Mouse (Mus musculus): ENCODE measurements at regions not wholly inside any gene's neighbourhood (a gene's known extent, or its start where the extent isn't known, plus 50 kb on each side); places are given as distances from the start of the nearest gene placed in this dataset.

GRCm38 (mm10) chr6:50983511-50984099 lies 329.4 kb upstream of the Npvf start:
- H3K9ac ChIP-seq (replicated peaks; ENCODE audit: low read depth, low read length): no peak overlapping the region
- H3K27me3 ChIP-seq (ENCODE audit: control insufficient read depth, insufficient read depth, low read length): no peaks in the 10 kb centered on the region
- no peaks in the 10 kb centered on the region for H3K9me3 ChIP-seq (ENCODE audit: control insufficient read depth, low read depth, low read length)
- WGBS: 15% methylated on average over 8 of the region's 8 CpGs
- peak overlapping the region; percentile 94 for H3K27ac ChIP-seq (ENCODE audit: low read length)
- no peaks in the 10 kb centered on the region for H3K36me3 ChIP-seq (ENCODE audit: control insufficient read depth, insufficient read depth, low read length)
- H3K4me3 ChIP-seq (ENCODE audit: low read depth, low read length): no peak overlapping the region
- H3K4me1 ChIP-seq (ENCODE audit: control insufficient read depth, insufficient read depth, low read length): peaks cover 61% of the 10 kb centered on the region
- ATAC-seq (ENCODE audit: insufficient number of reproducible peaks, insufficient read depth, low FRiP score, low read depth): peak; percentile 51; the same call in 1 of the 2 replicates
- H3K4me2 ChIP-seq (replicated peaks; ENCODE audit: low read depth, low read length): 0 out of 2 replicates have a peak overlapping the region, but pooled peaks have one; percentile 22

- Histone ChIP-seq H3K36me3 (ENCODE audit: control insufficient read depth, insufficient read depth, low read length) (no peaks in the 10 kb centered on the region), H3K9ac (replicated peaks; ENCODE audit: low read depth, low read length) (no peak overlapping the region; the same call in 1 of the 2 replicates), H3K4me1 (ENCODE audit: control insufficient read depth, insufficient read depth, low read length) (peaks cover 54% of the 10 kb centered on the region), H3K4me3 (ENCODE audit: low read depth, low read length) (no peak overlapping the region), H3K9me3 (ENCODE audit: control insufficient read depth, low read depth, low read length) (no peaks in the 10 kb centered on the region), H3K27ac (ENCODE audit: low read length) (peak overlapping the region; percentile 94), H3K27me3 (ENCODE audit: control insufficient read depth, insufficient read depth, low read length) (no peaks in the 10 kb centered on the region), H3K4me2 (replicated peaks; ENCODE audit: low read depth, low read length) (0 out of 2 replicates have a peak overlapping the region, but pooled peaks have one; percentile 22)
- ATAC-seq (ENCODE audit: insufficient number of reproducible peaks, insufficient read depth, low FRiP score, low read depth): no peak
- 19% methylated on average over 11 of the region's 11 CpGs for WGBS
These were observed 330.1 kb upstream of the Npvf start for GRCm38 (mm10) chr6:50984157-50984905.

- Histone ChIP-seq H3K36me3 (ENCODE audit: control insufficient read depth, insufficient read depth, low read length) (no peaks in the 10 kb centered on the region), H3K4me3 (ENCODE audit: low read depth, low read length) (no peak overlapping the region), H3K27me3 (ENCODE audit: control insufficient read depth, insufficient read depth, low read length) (no peaks in the 10 kb centered on the region), H3K9me3 (ENCODE audit: control insufficient read depth, low read depth, low read length) (no peaks in the 10 kb centered on the region), H3K4me1 (ENCODE audit: control insufficient read depth, insufficient read depth, low read length) (peaks cover 39% of the 10 kb centered on the region), H3K4me2 (replicated peaks; ENCODE audit: low read depth, low read length) (no peak overlapping the region), H3K9ac (replicated peaks; ENCODE audit: low read depth, low read length) (no peak overlapping the region), H3K27ac (ENCODE audit: low read length) (peak overlapping the region; percentile 56; the same call in 1 of the 2 replicates)
- WGBS: 71% methylated on average over 9 of the region's 9 CpGs
- ATAC-seq (ENCODE audit: insufficient number of reproducible peaks, insufficient read depth, low FRiP score, low read depth): no peak
These were observed 332.2 kb upstream of the Npvf start for GRCm38 (mm10) chr6:50986270-50986924.

- WGBS: 66% methylated on average over 3 of the region's 3 CpGs
- no peak for ATAC-seq (ENCODE audit: insufficient number of reproducible peaks, insufficient read depth, low FRiP score, low read depth)
- no peaks in the 10 kb centered on the region for H3K36me3 ChIP-seq (ENCODE audit: control insufficient read depth, insufficient read depth, low read length)
These were observed 334.3 kb upstream of the Npvf start for GRCm38 (mm10) chr6:50988561-50988960.

GRCm38 (mm10) chr6:50991528-50992125 lies 337.4 kb upstream of the Npvf start:
- Histone ChIP-seq H3K27me3 (ENCODE audit: control insufficient read depth, insufficient read depth, low read length) (no peaks in the 10 kb centered on the region), H3K36me3 (ENCODE audit: control insufficient read depth, insufficient read depth, low read length) (no peaks in the 10 kb centered on the region), H3K27ac (ENCODE audit: low read length) (no peak overlapping the region), H3K9me3 (ENCODE audit: control insufficient read depth, low read depth, low read length) (no peaks in the 10 kb centered on the region), H3K4me2 (replicated peaks; ENCODE audit: low read depth, low read length) (no peak overlapping the region), H3K4me1 (ENCODE audit: control insufficient read depth, insufficient read depth, low read length) (peaks cover under 1% of the 10 kb centered on the region; the same call in 1 of the 2 replicates), H3K9ac (replicated peaks; ENCODE audit: low read depth, low read length) (no peak overlapping the region), H3K4me3 (ENCODE audit: low read depth, low read length) (no peak overlapping the region)
- no peak for ATAC-seq (ENCODE audit: insufficient number of reproducible peaks, insufficient read depth, low FRiP score, low read depth)
- WGBS: 72% methylated on average over 8 of the region's 8 CpGs

More at GRCm38 (mm10) chr6:50988561-50988960, 334.3 kb upstream of the Npvf start:
- Histone ChIP-seq H3K9ac (replicated peaks; ENCODE audit: low read depth, low read length) (no peak overlapping the region), H3K4me3 (ENCODE audit: low read depth, low read length) (no peak overlapping the region), H3K27ac (ENCODE audit: low read length) (no peak overlapping the region), H3K4me1 (ENCODE audit: control insufficient read depth, insufficient read depth, low read length) (peaks cover 18% of the 10 kb centered on the region), H3K4me2 (replicated peaks; ENCODE audit: low read depth, low read length) (no peak overlapping the region), H3K27me3 (ENCODE audit: control insufficient read depth, insufficient read depth, low read length) (no peaks in the 10 kb centered on the region), H3K9me3 (ENCODE audit: control insufficient read depth, low read depth, low read length) (no peaks in the 10 kb centered on the region)

- Histone ChIP-seq H3K4me2 (replicated peaks; ENCODE audit: low read depth, low read length) (no peak overlapping the region), H3K27ac (ENCODE audit: low read length) (no peak overlapping the region), H3K36me3 (ENCODE audit: control insufficient read depth, insufficient read depth, low read length) (no peaks in the 10 kb centered on the region), H3K27me3 (ENCODE audit: control insufficient read depth, insufficient read depth, low read length) (no peaks in the 10 kb centered on the region), H3K9me3 (ENCODE audit: control insufficient read depth, low read depth, low read length) (no peaks in the 10 kb centered on the region), H3K4me1 (ENCODE audit: control insufficient read depth, insufficient read depth, low read length) (no peaks in the 10 kb centered on the region), H3K4me3 (ENCODE audit: low read depth, low read length) (no peak overlapping the region), H3K9ac (replicated peaks; ENCODE audit: low read depth, low read length) (no peak overlapping the region)
- no peak for ATAC-seq (ENCODE audit: insufficient number of reproducible peaks, insufficient read depth, low FRiP score, low read depth)
- WGBS: 79% methylated on average over 6 of the region's 6 CpGs
These were observed 339.7 kb upstream of the Npvf start for GRCm38 (mm10) chr6:50993952-50994351.

- Histone ChIP-seq H3K27ac (ENCODE audit: low read length) (no peak overlapping the region), H3K27me3 (ENCODE audit: control insufficient read depth, insufficient read depth, low read length) (no peaks in the 10 kb centered on the region), H3K9me3 (ENCODE audit: control insufficient read depth, low read depth, low read length) (no peaks in the 10 kb centered on the region), H3K9ac (replicated peaks; ENCODE audit: low read depth, low read length) (no peak overlapping the region), H3K36me3 (ENCODE audit: control insufficient read depth, insufficient read depth, low read length) (no peaks in the 10 kb centered on the region), H3K4me2 (replicated peaks; ENCODE audit: low read depth, low read length) (no peak overlapping the region), H3K4me3 (ENCODE audit: low read depth, low read length) (no peak overlapping the region), H3K4me1 (ENCODE audit: control insufficient read depth, insufficient read depth, low read length) (peaks cover 7% of the 10 kb centered on the region; the same call in 1 of the 2 replicates)
- ATAC-seq (ENCODE audit: insufficient number of reproducible peaks, insufficient read depth, low FRiP score, low read depth): no peak
- 58% methylated on average over 7 of the region's 7 CpGs for WGBS
These were observed 348.5 kb upstream of the Npvf start for GRCm38 (mm10) chr6:51002713-51003112.

GRCm38 (mm10) chr6:51006074-51006591 lies 351.9 kb upstream of the Npvf start:
- Histone ChIP-seq H3K27me3 (ENCODE audit: control insufficient read depth, insufficient read depth, low read length) (no peaks in the 10 kb centered on the region), H3K9me3 (ENCODE audit: control insufficient read depth, low read depth, low read length) (no peaks in the 10 kb centered on the region), H3K4me3 (ENCODE audit: low read depth, low read length) (no peak overlapping the region), H3K36me3 (ENCODE audit: control insufficient read depth, insufficient read depth, low read length) (no peaks in the 10 kb centered on the region), H3K4me2 (replicated peaks; ENCODE audit: low read depth, low read length) (no peak overlapping the region), H3K9ac (replicated peaks; ENCODE audit: low read depth, low read length) (no peak overlapping the region), H3K4me1 (ENCODE audit: control insufficient read depth, insufficient read depth, low read length) (peaks cover 9% of the 10 kb centered on the region; the same call in 1 of the 2 replicates), H3K27ac (ENCODE audit: low read length) (no peak overlapping the region)
- ATAC-seq (ENCODE audit: insufficient number of reproducible peaks, insufficient read depth, low FRiP score, low read depth): no peak
- WGBS: 53% methylated on average over 11 of the region's 11 CpGs

Data from stomach, embryonic 14.5 days (tissue).